In genomic region chr12:105605212-105605611, GRCm38 (mm10) we compare ENCODE assay signal across 36 mouse cellular contexts. TPM values are rescaled to one million over a fixed set of nuclear protein-coding genes. Genes with fewer than 3 reads are reported as not detected.
A peak's percentile ranks its signal among the peaks of the same experiment; 100 is the strongest.
DNase-seq lines count a peak whose midpoint lies in the region; TF ChIP-seq lines count a peak whose summit lies in the region.
"Had no signal": no experiment of that assay in that cellular context is flagged by ENCODE, and none has a peak within 500 bp of the region (broad histone marks: within the 10 kb centered on the region; RNA-seq: fewer than 3 reads in every experiment).

No protein-coding gene starts in this region.

- peak; percentile 83 for DNase-seq in heart, adult 11 months
- no peak for DNase-seq in heart, adult 2 months
- DNase-seq in Muller cell, postnatal 12 days (ENCODE audit: inconsistent ontology term): peak; percentile 19
- DNase-seq in embryonic facial prominence, embryonic 10.5 days (ENCODE audit: low spot score): peak; percentile 46
- peak; percentile 25 for DNase-seq in retina, postnatal 7 days (ENCODE audit: low read depth, low spot score)
- DNase-seq in T-cell, adult 2 months (ENCODE audit: low spot score): no peak
- no peak for DNase-seq in layer of hippocampus, adult 18-20 months (ENCODE audit: low spot score in 2 of 2)
- DNase-seq: adrenal gland, postnatal 36 days; cerebellum, adult 2 months; cerebellum, postnatal 14 days; gastrocnemius, postnatal 25 days; heart, adult 18-20 months; heart, postnatal 4 days; kidney, adult 11 months; kidney, postnatal 14 days; left cerebral cortex, postnatal 4 days; liver, embryonic 13.5 days; lung, adult 2 months; lung, postnatal 10 days; right cerebral cortex, adult 18-20 months; spleen, adult 18-20 months; thymus, postnatal 25 days had no signal

- WGBS in heart, adult 2 months: 66% methylated on average over 8 of the region's 8 CpGs
- WGBS in embryonic facial prominence, embryonic 10.5 days: 12% methylated on average over 8 of the region's 8 CpGs

- H3K27me3 ChIP-seq in heart, adult 2 months (ENCODE audit: control insufficient read depth, insufficient read depth, low read length): no peaks in the 10 kb centered on the region
- no peaks in the 10 kb centered on the region for H3K27me3 ChIP-seq in embryonic facial prominence, embryonic 10.5 days (replicated peaks; ENCODE audit: low read depth, poor library complexity, severe bottlenecking)
- H3K27me3 ChIP-seq: heart, embryonic 12.5 days; limb, embryonic 15.5 days; liver, embryonic 13.5 days; neural tube, embryonic 13.5 days had no signal

- TF ChIP-seq EP300 in heart, adult 2 months (IDR thresholded peaks at IDR 0.05; ENCODE audit: insufficient read depth, low read depth, low read length): no peak

- no peak overlapping the region for H3K27ac ChIP-seq in heart, adult 2 months
- peak overlapping the region; percentile 8; the same call in 1 of the 2 replicates for H3K27ac ChIP-seq in embryonic facial prominence, embryonic 10.5 days (replicated peaks)
- H3K27ac ChIP-seq: forebrain, embryonic 12.5 days; hindbrain, embryonic 14.5 days; left cerebral cortex, adult 2 months; limb, embryonic 15.5 days; liver, embryonic 13.5 days; macrophage; neural tube, embryonic 13.5 days had no signal

- H3K9me3 ChIP-seq in embryonic facial prominence, embryonic 10.5 days: no peaks in the 10 kb centered on the region
- H3K9me3 ChIP-seq: forebrain, embryonic 12.5 days; heart, embryonic 12.5 days; limb, embryonic 15.5 days; liver, embryonic 13.5 days; neural tube, embryonic 13.5 days had no signal

- no peaks in the 10 kb centered on the region for H3K36me3 ChIP-seq in heart, adult 2 months (ENCODE audit: control insufficient read depth, insufficient read depth, low read length)
- H3K36me3 ChIP-seq in embryonic facial prominence, embryonic 10.5 days (replicated peaks): no peaks in the 10 kb centered on the region
- H3K36me3 ChIP-seq: forebrain, embryonic 12.5 days; heart, embryonic 12.5 days; liver, embryonic 13.5 days; neural tube, embryonic 13.5 days had no signal

- H3K9ac ChIP-seq in heart, adult 2 months (ENCODE audit: low read depth, low read length): no peak overlapping the region
- H3K9ac ChIP-seq: forebrain, embryonic 12.5 days; heart, embryonic 12.5 days; hindbrain, embryonic 14.5 days; limb, embryonic 15.5 days; liver, embryonic 13.5 days; neural tube, embryonic 13.5 days had no signal

- H3K79me2 ChIP-seq in heart, adult 2 months (replicated peaks; ENCODE audit: control insufficient read depth, insufficient read depth, low read length): no peaks in the 10 kb centered on the region

- no peaks in the 10 kb centered on the region for H3K4me1 ChIP-seq in heart, adult 2 months (ENCODE audit: control insufficient read depth, insufficient read depth, low read length)
- peaks cover 21% of the 10 kb centered on the region for H3K4me1 ChIP-seq in embryonic facial prominence, embryonic 10.5 days
- H3K4me1 ChIP-seq: heart, embryonic 12.5 days had no signal

- no peak for TF ChIP-seq CTCF in heart, adult 2 months (IDR thresholded peaks at IDR 0.05)

- TF ChIP-seq POLR2A in heart, adult 2 months (IDR thresholded peaks at IDR 0.05; ENCODE audit: insufficient read depth, low read depth, low read length): no peak

- intact Hi-C loops in heart, adult 2 months (cut with DNase I): no loop called here

- H3K4me3 ChIP-seq in heart, adult 2 months: no peak overlapping the region
- H3K4me3 ChIP-seq in embryonic facial prominence, embryonic 10.5 days: no peak overlapping the region
- H3K4me3 ChIP-seq: erythroblast, embryonic 14.5 days; forebrain, embryonic 12.5 days; heart, embryonic 12.5 days; left cerebral cortex, adult 2 months; limb, embryonic 15.5 days; liver, embryonic 13.5 days; neural tube, embryonic 13.5 days had no signal

RNA-seq across cellular contexts. Expression of gene Bdkrb1, which starts 2.3 kb away (rescaled TPM):
- not detected for total RNA-seq in heart, adult 2 months (2021)
- polyA plus RNA-seq in heart, adult 2 months (2012; rRNA removed): 0.10 TPM in 1 of 2 replicates, not detected in the other
- 0.11 and 0.15 TPM in 2 replicates for polyA plus RNA-seq in embryonic facial prominence, embryonic 10.5 days (2016; fragmentation: Nextera tagmentation; extraction: Ambion mirVana)
- not detected for total RNA-seq in layer of hippocampus, adult 18-20 months (2021)
- total RNA-seq: adrenal gland, postnatal 36 days; gastrocnemius, postnatal 25 days; heart, adult 18-20 months; heart, postnatal 4 days; layer of hippocampus, postnatal 14 days; left cerebral cortex, adult 2 months; left cerebral cortex, postnatal 4 days; megakaryocyte-erythroid progenitor cell, adult 5-6 weeks; MEL had no signal
- polyA plus RNA-seq: cerebellum, adult 2 months; erythroblast, embryonic 14.5 days; forebrain, embryonic 12.5 days; heart, embryonic 12.5 days; heart, postnatal 0 days; kidney, embryonic 14.5 days; limb, embryonic 15.5 days; macrophage; neural tube, embryonic 13.5 days had no signal

RNA-seq across cellular contexts. Expression of gene Bdkrb2, which starts 42.2 kb away (rescaled TPM):
- total RNA-seq in heart, adult 2 months (2021): under 1 TPM; 0.34 to 0.39 TPM
- 0.20 and 0.35 TPM in 2 replicates for polyA plus RNA-seq in heart, adult 2 months (2012; rRNA removed)
- polyA plus RNA-seq in embryonic facial prominence, embryonic 10.5 days (2016; fragmentation: Nextera tagmentation; extraction: Ambion mirVana): 0.53 and 0.82 TPM in 2 replicates
- 1 to 10 TPM in 1 of 2 experiments, under 1 TPM in 1; 0.62 to 1.2 TPM for total RNA-seq in layer of hippocampus, adult 18-20 months (2021)
- total RNA-seq: megakaryocyte-erythroid progenitor cell, adult 5-6 weeks; MEL had no signal
- polyA plus RNA-seq: erythroblast, embryonic 14.5 days; inflammation-experienced regulatory T-cells, adult 6 months; liver, embryonic 13.5 days; macrophage had no signal

Comparison
In these comparisons a context has a peak if more than half of its experiments do, and no peak if none do; other contexts are left out.
1. DNase-seq: peak in heart, adult 11 months (single experiment), Muller cell, postnatal 12 days (single experiment), embryonic facial prominence, embryonic 10.5 days (single experiment) and retina, postnatal 7 days (single experiment); none in heart, adult 2 months (0 of 2), T-cell, adult 2 months (single experiment) and layer of hippocampus, adult 18-20 months (0 of 2).